Mouse (Mus musculus) layer of hippocampus, postnatal 36 days (tissue): ENCODE results near the gene Col23a1. TPM values are rescaled to one million over a fixed set of nuclear protein-coding genes. Genes with fewer than 3 reads are reported as not detected.

ENCODE experiments used
- DNase-seq, 2 experiments: peaks; one replicate each; pipeline ENCODE4 v3.0.0; 2022
- total RNA-seq, 2 experiments: library from RNA; stranded (reverse); gene quantifications; 2 replicates each; pipeline ENCODE4 v1.2.3; 2021

The Col23a1 gene
- 1 to 10 TPM; 4.2 to 4.9 TPM for total RNA-seq

- peak; percentile 57 to 59 for DNase-seq
These were observed at the start of gene Col23a1 for GRCm38 (mm10) chr11:51289564-51290041. TSS of gene Col23a1 (plus strand) at chr11:51289920.

- DNase-seq: no peak
These were observed 46.8 kb upstream of the Col23a1 start for GRCm38 (mm10) chr11:51242897-51243296.

- no peak for DNase-seq
These were observed 32.7 kb upstream of the Col23a1 start for GRCm38 (mm10) chr11:51257006-51257405.

GRCm38 (mm10) chr11:51261680-51262219, 28.0 kb upstream of the Col23a1 start, which contains the start of gene Clk4:
TSS of gene Clk4 (plus strand) at chr11:51261730.
- no peak for DNase-seq

- peak; percentile 98 to 99 for DNase-seq
These were observed 27.1 kb upstream of the Col23a1 start, which contains the start of gene BC049762 for GRCm38 (mm10) chr11:51262342-51263285. TSS of gene BC049762 (minus strand) at chr11:51263046.

- DNase-seq: no peak
These were observed 26.4 kb upstream of the Col23a1 start for GRCm38 (mm10) chr11:51263286-51263831.

- DNase-seq: no peak
These were observed 25.4 kb upstream of the Col23a1 start for GRCm38 (mm10) chr11:51264352-51264751.

GRCm38 (mm10) chr11:51265326-51265725, 24.4 kb upstream of the Col23a1 start:
- DNase-seq: no peak

- DNase-seq: no peak
These were observed 15.3 kb upstream of the Col23a1 start for GRCm38 (mm10) chr11:51274418-51274817.

GRCm38 (mm10) chr11:51290066-51290955, 591 bp downstream of the Col23a1 start:
- peak; percentile 20 to 22 for DNase-seq

GRCm38 (mm10) chr11:51293956-51294530, 4.3 kb downstream of the Col23a1 start:
- no peak for DNase-seq

GRCm38 (mm10) chr11:51295742-51296141, 6.0 kb downstream of the Col23a1 start:
- DNase-seq: no peak

GRCm38 (mm10) chr11:51298691-51299090, 9.0 kb downstream of the Col23a1 start:
- DNase-seq: no peak

- DNase-seq: no peak
These were observed 12.7 kb downstream of the Col23a1 start for GRCm38 (mm10) chr11:51302396-51302795.

- no peak for DNase-seq
These were observed 14.3 kb downstream of the Col23a1 start for GRCm38 (mm10) chr11:51303981-51304553.

- DNase-seq: no peak
These were observed 18.6 kb downstream of the Col23a1 start for GRCm38 (mm10) chr11:51308306-51308705.

GRCm38 (mm10) chr11:51311846-51312245, 22.1 kb downstream of the Col23a1 start:
- DNase-seq: no peak

GRCm38 (mm10) chr11:51315991-51316810, 26.5 kb downstream of the Col23a1 start:
- DNase-seq: no peak

GRCm38 (mm10) chr11:51320609-51321008, 30.9 kb downstream of the Col23a1 start:
- DNase-seq: no peak

- no peak for DNase-seq
These were observed 37.2 kb downstream of the Col23a1 start for GRCm38 (mm10) chr11:51326908-51327307.
